Mouse (Mus musculus): ENCODE data around the gene Hoxb9.

Hoxb9 gene

GRCm38 (mm10) chr11:96284774-96285734 lies 13.8 kb downstream of the Hoxb9 start:
- ATAC-seq (ENCODE audit: low TSS enrichment) = no peak

- ATAC-seq (ENCODE audit: low TSS enrichment) = no peak
Measured at GRCm38 (mm10) chr11:96285771-96286738, 14.8 kb downstream of the Hoxb9 start, which contains the start of gene Hoxb7. Gene Hoxb7, plus strand, starts transcription at chr11:96286623.

- no peak for ATAC-seq (ENCODE audit: low TSS enrichment)
Measured at GRCm38 (mm10) chr11:96286739-96287385, 15.6 kb downstream of the Hoxb9 start.

GRCm38 (mm10) chr11:96287411-96287810 lies 16.2 kb downstream of the Hoxb9 start:
- no peak for ATAC-seq (ENCODE audit: low TSS enrichment)

GRCm38 (mm10) chr11:96288455-96289221 lies 17.4 kb downstream of the Hoxb9 start:
- ATAC-seq (ENCODE audit: low TSS enrichment) = no peak

GRCm38 (mm10) chr11:96289293-96289692 lies 18.0 kb downstream of the Hoxb9 start:
- ATAC-seq (ENCODE audit: low TSS enrichment) = no peak

- no peak for ATAC-seq (ENCODE audit: low TSS enrichment)
Measured at GRCm38 (mm10) chr11:96289837-96290236, 18.6 kb downstream of the Hoxb9 start.

- no peak for ATAC-seq (ENCODE audit: low TSS enrichment)
Measured at GRCm38 (mm10) chr11:96290705-96291355, 19.6 kb downstream of the Hoxb9 start.

GRCm38 (mm10) chr11:96291681-96292564 lies 20.7 kb downstream of the Hoxb9 start, which contains the start of gene Hoxb6:
Gene Hoxb6, plus strand, starts transcription at chr11:96292476.
- ATAC-seq (ENCODE audit: low TSS enrichment) = no peak

- no peak for ATAC-seq (ENCODE audit: low TSS enrichment)
Measured at GRCm38 (mm10) chr11:96292565-96293301, 21.5 kb downstream of the Hoxb9 start.

- no peak for ATAC-seq (ENCODE audit: low TSS enrichment)
Measured at GRCm38 (mm10) chr11:96293302-96293921, 22.2 kb downstream of the Hoxb9 start.

- no peak for ATAC-seq (ENCODE audit: low TSS enrichment)
Measured at GRCm38 (mm10) chr11:96294245-96295091, 23.2 kb downstream of the Hoxb9 start.

GRCm38 (mm10) chr11:96295092-96295835 lies 24.0 kb downstream of the Hoxb9 start:
- ATAC-seq (ENCODE audit: low TSS enrichment) = no peak

- no peak for ATAC-seq (ENCODE audit: low TSS enrichment)
Measured at GRCm38 (mm10) chr11:96296997-96297396, 25.7 kb downstream of the Hoxb9 start.

GRCm38 (mm10) chr11:96297428-96297827 lies 26.2 kb downstream of the Hoxb9 start:
- no peak for ATAC-seq (ENCODE audit: low TSS enrichment)

GRCm38 (mm10) chr11:96297968-96298635 lies 26.8 kb downstream of the Hoxb9 start:
- no peak for ATAC-seq (ENCODE audit: low TSS enrichment)

Data from frontal cortex, adult (tissue).